Mouse (Mus musculus) frontal cortex, adult 2 months (tissue): Measurements from ENCODE around the gene Fbxo46. TPM values are rescaled to one million over a fixed set of nuclear protein-coding genes. Genes with fewer than 3 reads are reported as not detected.

Source experiments
- DNase-seq, 2 experiments: peaks; one replicate each; pipeline ENCODE4 v3.0.0; 2022; ENCODE audit warnings: low spot score in 1 of 2; ENCODE audit errors: extremely low spot score in 1 of 2
- polyA plus RNA-seq: library from polyadenylated mRNA; depleted of rRNA; stranded (reverse); fragments of >200 nt; gene quantifications from 2 replicates; pipeline ENCODE4 v1.2.3, GENCODE M21; 2012

The Fbxo46 gene
- polyA plus RNA-seq, 1 experiment: 8.4 TPM

GRCm38 (mm10) chr7:19092381-19093173 is 27.1 kb upstream of the Fbxo46 start:
- no peak for DNase-seq

- peak in 1 of 2 experiments; percentile 81 for DNase-seq
Measured at GRCm38 (mm10) chr7:19093174-19093521, 26.5 kb upstream of the Fbxo46 start.

GRCm38 (mm10) chr7:19093537-19094385 is 25.9 kb upstream of the Fbxo46 start:
- peak; percentile 59 to 85 for DNase-seq

- DNase-seq: no peak
Measured at GRCm38 (mm10) chr7:19094471-19094825, 25.2 kb upstream of the Fbxo46 start, which contains the start of gene Six5. Gene Six5 (plus strand): TSS chr7:19094594.

GRCm38 (mm10) chr7:19094826-19095750 is 24.6 kb upstream of the Fbxo46 start:
- no peak for DNase-seq

- no peak for DNase-seq
Measured at GRCm38 (mm10) chr7:19095751-19096110, 23.9 kb upstream of the Fbxo46 start.

GRCm38 (mm10) chr7:19096421-19096976 is 23.2 kb upstream of the Fbxo46 start:
- no peak for DNase-seq

GRCm38 (mm10) chr7:19097217-19097616 is 22.4 kb upstream of the Fbxo46 start:
- DNase-seq: no peak

- DNase-seq: no peak
Measured at GRCm38 (mm10) chr7:19097863-19098262, 21.8 kb upstream of the Fbxo46 start.

GRCm38 (mm10) chr7:19098811-19099210 is 20.8 kb upstream of the Fbxo46 start:
- no peak for DNase-seq

- no peak for DNase-seq
Measured at GRCm38 (mm10) chr7:19100290-19100689, 19.4 kb upstream of the Fbxo46 start.

- no peak for DNase-seq
Measured at GRCm38 (mm10) chr7:19103741-19104140, 15.9 kb upstream of the Fbxo46 start.

GRCm38 (mm10) chr7:19104486-19104885 is 15.2 kb upstream of the Fbxo46 start:
- no peak for DNase-seq

- no peak for DNase-seq
Measured at GRCm38 (mm10) chr7:19107436-19107835, 12.2 kb upstream of the Fbxo46 start.

- DNase-seq: no peak
Measured at GRCm38 (mm10) chr7:19109565-19109964, 10.1 kb upstream of the Fbxo46 start.

GRCm38 (mm10) chr7:19118028-19118771 is 1.5 kb upstream of the Fbxo46 start, which contains the start of gene Gm4969:
Gene Gm4969 (minus strand): TSS chr7:19118368.
- peak in 1 of 2 experiments; percentile 50 for DNase-seq

GRCm38 (mm10) chr7:19119083-19119482 is 576 bp upstream of the Fbxo46 start:
- no peak for DNase-seq

GRCm38 (mm10) chr7:19121686-19122085 is 2.0 kb downstream of the Fbxo46 start:
- no peak for DNase-seq

- DNase-seq: no peak
Measured at GRCm38 (mm10) chr7:19124713-19125112, 5.1 kb downstream of the Fbxo46 start.

GRCm38 (mm10) chr7:19127744-19128143 is 8.1 kb downstream of the Fbxo46 start:
- DNase-seq: no peak
